Mouse (Mus musculus) spleen, postnatal 10 days (tissue): ENCODE measurements around the gene Echdc1.
"Not testable (repeated sequence)": the region's sequence is repeated elsewhere in the genome, so short reads cannot be mapped to it uniquely, and the experiment has no call there.

ENCODE experiments used
- DNase-seq, 2 experiments: peaks; one replicate each; pipeline ENCODE4 v3.0.0; 2021 to 2022; ENCODE audit warnings: low spot score in 2 of 2

Echdc1 gene

GRCm38 (mm10) chr10:29313064-29313638 lies at the start of gene Echdc1:
Gene Echdc1 (plus strand): TSS chr10:29313166.
- DNase-seq, result peak; percentile 69 to 83

GRCm38 (mm10) chr10:29281736-29282135 lies 31.2 kb upstream of the Echdc1 start:
- no peak for DNase-seq

GRCm38 (mm10) chr10:29285757-29286156 lies 27.2 kb upstream of the Echdc1 start:
- DNase-seq, result no peak

- DNase-seq, result no peak
Measured at GRCm38 (mm10) chr10:29302230-29302629, 10.7 kb upstream of the Echdc1 start.

GRCm38 (mm10) chr10:29311480-29312219 lies 1.3 kb upstream of the Echdc1 start:
- no peak for DNase-seq

- no peak for DNase-seq
Measured at GRCm38 (mm10) chr10:29313905-29314304, 939 bp downstream of the Echdc1 start.

GRCm38 (mm10) chr10:29324817-29325216 lies 11.9 kb downstream of the Echdc1 start:
- no peak for DNase-seq

- no peak for DNase-seq
Measured at GRCm38 (mm10) chr10:29333836-29334235, 20.9 kb downstream of the Echdc1 start.

GRCm38 (mm10) chr10:29338355-29339056 lies 25.5 kb downstream of the Echdc1 start:
- peak; percentile 47 to 73 for DNase-seq

GRCm38 (mm10) chr10:29344232-29344631 lies 31.3 kb downstream of the Echdc1 start:
- no peak for DNase-seq

- no peak for DNase-seq
Measured at GRCm38 (mm10) chr10:29346638-29347037, 33.7 kb downstream of the Echdc1 start.

GRCm38 (mm10) chr10:29351420-29351819 lies 38.5 kb downstream of the Echdc1 start:
- DNase-seq, result no peak

- DNase-seq, result no peak
Measured at GRCm38 (mm10) chr10:29352575-29352974, 39.6 kb downstream of the Echdc1 start.

GRCm38 (mm10) chr10:29354183-29354582 lies 41.2 kb downstream of the Echdc1 start:
- no peak for DNase-seq

GRCm38 (mm10) chr10:29361095-29361463 lies 48.1 kb downstream of the Echdc1 start:
- DNase-seq, result no peak

- peak; percentile 92 to 94 for DNase-seq
Measured at GRCm38 (mm10) chr10:29361464-29362196, 48.7 kb downstream of the Echdc1 start.

GRCm38 (mm10) chr10:29362197-29362900 lies 49.4 kb downstream of the Echdc1 start, which contains the start of gene Rnf146:
Gene Rnf146 (minus strand): TSS chr10:29362442.
- no peak for DNase-seq

GRCm38 (mm10) chr10:29374065-29374464 lies 61.1 kb downstream of the Echdc1 start:
- no peak for DNase-seq

GRCm38 (mm10) chr10:29381558-29381957 lies 68.6 kb downstream of the Echdc1 start:
- no peak for DNase-seq

- DNase-seq, result not testable (repeated sequence)
Measured at GRCm38 (mm10) chr10:29394890-29395289, 81.9 kb downstream of the Echdc1 start.
